Comparison of ENCODE assay signal across 11 mouse cellular contexts in genomic region chr14:77272248-77272930, GRCm38 (mm10).
DNase-seq lines count a peak whose midpoint lies in the region; ATAC-seq lines count a peak whose summit lies in the region.
"Had no signal": no experiment of that assay in that cellular context is flagged by ENCODE, and none has a peak within 500 bp of the region (broad histone marks: within the 10 kb centered on the region; RNA-seq: fewer than 3 reads in every experiment).

No protein-coding gene starts in this region.

- WGBS in embryonic facial prominence, embryonic 12.5 days = 65% methylated on average over 12 of the region's 12 CpGs
- WGBS in embryonic facial prominence, embryonic 10.5 days = 74% methylated on average over 12 of the region's 12 CpGs
- WGBS in kidney, embryonic 16.5 days = 53% methylated on average over 12 of the region's 12 CpGs
- WGBS in embryonic facial prominence, embryonic 15.5 days = 52% methylated on average over 12 of the region's 12 CpGs
- WGBS in limb, embryonic 13.5 days = 55% methylated on average over 12 of the region's 12 CpGs

- ATAC-seq in embryonic facial prominence, embryonic 12.5 days (ENCODE audit: insufficient number of reproducible peaks, insufficient read depth, low FRiP score, low TSS enrichment) = no peak
- ATAC-seq in kidney, embryonic 16.5 days (ENCODE audit: low FRiP score, low TSS enrichment) = no peak
- no peak for ATAC-seq in embryonic facial prominence, embryonic 15.5 days (ENCODE audit: insufficient number of reproducible peaks, low FRiP score, low TSS enrichment, low read depth)
- ATAC-seq in limb, embryonic 13.5 days (ENCODE audit: low FRiP score, low read depth) = no peak; the same call in 1 of the 2 replicates

- no peaks in the 10 kb centered on the region for H3K27me3 ChIP-seq in embryonic facial prominence, embryonic 12.5 days
- H3K27me3 ChIP-seq in embryonic facial prominence, embryonic 10.5 days (replicated peaks; ENCODE audit: low read depth, poor library complexity, severe bottlenecking) = no peaks in the 10 kb centered on the region
- no peaks in the 10 kb centered on the region for H3K27me3 ChIP-seq in kidney, embryonic 16.5 days (ENCODE audit: insufficient read depth, low read length)
- H3K27me3 ChIP-seq in embryonic facial prominence, embryonic 15.5 days = no peaks in the 10 kb centered on the region
- no peaks in the 10 kb centered on the region for H3K27me3 ChIP-seq in limb, embryonic 13.5 days
- H3K27me3 ChIP-seq: liver, embryonic 15.5 days had no signal

- H3K27ac ChIP-seq in embryonic facial prominence, embryonic 12.5 days = no peak overlapping the region
- no peak overlapping the region for H3K27ac ChIP-seq in embryonic facial prominence, embryonic 10.5 days (replicated peaks)
- H3K27ac ChIP-seq in kidney, embryonic 16.5 days (ENCODE audit: low read length) = no peak overlapping the region
- 0 out of 2 replicates have a peak overlapping the region, but pooled peaks have one; percentile 22 for H3K27ac ChIP-seq in embryonic facial prominence, embryonic 15.5 days (replicated peaks)
- H3K27ac ChIP-seq in limb, embryonic 13.5 days = no peak overlapping the region
- H3K27ac ChIP-seq: liver, embryonic 15.5 days had no signal

- no peak overlapping the region for H3K4me3 ChIP-seq in embryonic facial prominence, embryonic 12.5 days
- no peak overlapping the region for H3K4me3 ChIP-seq in embryonic facial prominence, embryonic 10.5 days
- no peak overlapping the region for H3K4me3 ChIP-seq in kidney, embryonic 16.5 days (ENCODE audit: low read length)
- H3K4me3 ChIP-seq in embryonic facial prominence, embryonic 15.5 days (replicated peaks) = no peak overlapping the region
- H3K4me3 ChIP-seq in limb, embryonic 13.5 days = 0 out of 2 replicates have a peak overlapping the region, but pooled peaks have one; percentile 7
- H3K4me3 ChIP-seq: liver, embryonic 15.5 days had no signal

- no peak overlapping the region for H3K9ac ChIP-seq in embryonic facial prominence, embryonic 12.5 days
- H3K9ac ChIP-seq in kidney, embryonic 16.5 days (replicated peaks; ENCODE audit: low read length) = no peak overlapping the region
- H3K9ac ChIP-seq in embryonic facial prominence, embryonic 15.5 days = no peak overlapping the region
- H3K9ac ChIP-seq in limb, embryonic 13.5 days = no peak overlapping the region
- H3K9ac ChIP-seq: liver, embryonic 15.5 days had no signal

- H3K36me3 ChIP-seq in embryonic facial prominence, embryonic 12.5 days = no peaks in the 10 kb centered on the region
- no peaks in the 10 kb centered on the region for H3K36me3 ChIP-seq in embryonic facial prominence, embryonic 10.5 days (replicated peaks)
- H3K36me3 ChIP-seq in kidney, embryonic 16.5 days (ENCODE audit: insufficient read depth, low read length) = no peaks in the 10 kb centered on the region
- no peaks in the 10 kb centered on the region for H3K36me3 ChIP-seq in embryonic facial prominence, embryonic 15.5 days
- no peaks in the 10 kb centered on the region for H3K36me3 ChIP-seq in limb, embryonic 13.5 days
- H3K36me3 ChIP-seq: liver, embryonic 15.5 days had no signal

- DNase-seq in embryonic facial prominence, embryonic 10.5 days (ENCODE audit: low spot score) = no peak
- no peak for DNase-seq in kidney, postnatal 14 days
- no peak for DNase-seq in urinary bladder, postnatal 14 days (ENCODE audit: low spot score)
- no peak for DNase-seq in cerebellum, adult 9-11 months
- DNase-seq: kidney, adult 8-10 months; right cerebral cortex, postnatal 25 days had no signal

- peak overlapping the region; percentile 4 for H3K4me2 ChIP-seq in embryonic facial prominence, embryonic 12.5 days (replicated peaks)
- peak overlapping the region; percentile 17 for H3K4me2 ChIP-seq in kidney, embryonic 16.5 days (replicated peaks; ENCODE audit: low read depth, low read length)
- H3K4me2 ChIP-seq in embryonic facial prominence, embryonic 15.5 days (replicated peaks) = peak overlapping the region; percentile 24; the same call in 1 of the 2 replicates
- H3K4me2 ChIP-seq in limb, embryonic 13.5 days (replicated peaks) = peak overlapping the region; percentile 54
- H3K4me2 ChIP-seq: liver, embryonic 15.5 days had no signal

- no peaks in the 10 kb centered on the region for H3K9me3 ChIP-seq in embryonic facial prominence, embryonic 12.5 days
- no peaks in the 10 kb centered on the region for H3K9me3 ChIP-seq in embryonic facial prominence, embryonic 10.5 days
- H3K9me3 ChIP-seq in kidney, embryonic 16.5 days (ENCODE audit: low read length) = no peaks in the 10 kb centered on the region
- H3K9me3 ChIP-seq in embryonic facial prominence, embryonic 15.5 days (replicated peaks) = no peaks in the 10 kb centered on the region
- no peaks in the 10 kb centered on the region for H3K9me3 ChIP-seq in limb, embryonic 13.5 days
- H3K9me3 ChIP-seq: liver, embryonic 15.5 days had no signal

- H3K4me1 ChIP-seq in embryonic facial prominence, embryonic 12.5 days = no peaks in the 10 kb centered on the region
- H3K4me1 ChIP-seq in embryonic facial prominence, embryonic 10.5 days = peaks cover 8% of the 10 kb centered on the region
- H3K4me1 ChIP-seq in kidney, embryonic 16.5 days (ENCODE audit: insufficient read depth, low read length) = no peaks in the 10 kb centered on the region
- peaks cover 3% of the 10 kb centered on the region; the same call in 1 of the 2 replicates for H3K4me1 ChIP-seq in embryonic facial prominence, embryonic 15.5 days
- peaks cover 23% of the 10 kb centered on the region for H3K4me1 ChIP-seq in limb, embryonic 13.5 days
- H3K4me1 ChIP-seq: liver, embryonic 15.5 days had no signal

Comparison
In these comparisons a context has a peak if more than half of its experiments do, and no peak if none do; other contexts are left out.
1. H3K4me2 ChIP-seq: peak in every context shown above with its lines; median percentile 54 in limb, embryonic 13.5 days; 24 in embryonic facial prominence, embryonic 15.5 days; 17 in kidney, embryonic 16.5 days; 4 in embryonic facial prominence, embryonic 12.5 days.